In genomic region chr5:92488408-92488807, GRCm38 (mm10) we compare ENCODE assay signal across 10 mouse cellular contexts. TPM values are rescaled to one million over a fixed set of nuclear protein-coding genes. Genes with fewer than 3 reads are reported as not detected.
A peak's percentile ranks its signal among the peaks of the same experiment; 100 is the strongest.
DNase-seq lines count a peak whose midpoint lies in the region; ATAC-seq and TF ChIP-seq lines count a peak whose summit lies in the region.
"Had no signal": no experiment of that assay in that cellular context is flagged by ENCODE, and none has a peak within 500 bp of the region (broad histone marks: within the 10 kb centered on the region; RNA-seq: fewer than 3 reads in every experiment).

No protein-coding gene starts in this region.

- DNase-seq in kidney, postnatal 25 days, result no peak
- DNase-seq in cerebellum, adult 9-11 months, result no peak
- no peak for DNase-seq in embryo, embryonic 10.5 days (ENCODE audit: low spot score)
- DNase-seq: cerebellum, adult 8-10 months; retina, postnatal 1 day had no signal

- no peaks in the 10 kb centered on the region for H3K9me3 ChIP-seq in kidney, embryonic 16.5 days (ENCODE audit: low read length)
- H3K9me3 ChIP-seq in intestine, postnatal 0 days (ENCODE audit: control insufficient read depth), result no peaks in the 10 kb centered on the region
- H3K9me3 ChIP-seq: liver, embryonic 15.5 days had no signal

- no peak overlapping the region for H3K9ac ChIP-seq in kidney, embryonic 16.5 days (replicated peaks; ENCODE audit: low read length)
- H3K9ac ChIP-seq in intestine, postnatal 0 days (ENCODE audit: low read depth, low read length), result no peak overlapping the region
- H3K9ac ChIP-seq: liver, embryonic 15.5 days had no signal

- TF ChIP-seq CTCF in bone marrow macrophage, adult 2 months (IDR thresholded peaks at IDR 0.05; ENCODE audit: low read depth, low read length), result no peak
- peak; percentile 20 for TF ChIP-seq CTCF in intestine, postnatal 0 days (IDR thresholded peaks at IDR 0.05; ENCODE audit: low read depth)
- no peak for TF ChIP-seq CTCF in small intestine, adult 2 months (IDR thresholded peaks at IDR 0.05; ENCODE audit: extremely low read depth, insufficient read length, insufficient replicate concordance, low read depth, low read length)

- H3K36me3 ChIP-seq in kidney, embryonic 16.5 days (ENCODE audit: insufficient read depth, low read length), result peaks cover 9% of the 10 kb centered on the region; the same call in 1 of the 2 replicates
- peaks cover 8% of the 10 kb centered on the region for H3K36me3 ChIP-seq in intestine, postnatal 0 days (ENCODE audit: control insufficient read depth, insufficient read depth)
- peaks cover 9% of the 10 kb centered on the region for H3K36me3 ChIP-seq in small intestine, adult 2 months (ENCODE audit: control insufficient read depth, insufficient read depth, low read length)

- TF ChIP-seq POLR2A in bone marrow macrophage, adult 2 months (IDR thresholded peaks at IDR 0.05; ENCODE audit: borderline replicate concordance, low read depth, low read length), result no peak
- TF ChIP-seq POLR2A in small intestine, adult 2 months (IDR thresholded peaks at IDR 0.05; ENCODE audit: low read depth, low read length), result no peak

- H3K27ac ChIP-seq in kidney, embryonic 16.5 days (ENCODE audit: low read length), result peak overlapping the region; percentile 59; the same call in 1 of the 2 replicates
- peak overlapping the region; percentile 30 for H3K27ac ChIP-seq in bone marrow macrophage, adult 2 months (ENCODE audit: insufficient read depth, low read depth, low read length)
- 0 out of 2 replicates have a peak overlapping the region, but pooled peaks have one; percentile 15 for H3K27ac ChIP-seq in intestine, postnatal 0 days (ENCODE audit: low read depth, low read length)
- H3K27ac ChIP-seq in small intestine, adult 2 months (ENCODE audit: insufficient read depth, low read depth, low read length), result peak overlapping the region; percentile 47
- H3K27ac ChIP-seq: liver, embryonic 15.5 days had no signal

- peak; percentile 76 for ATAC-seq in kidney, embryonic 16.5 days (ENCODE audit: low FRiP score, low TSS enrichment)
- peak; percentile 32; the same call in 1 of the 2 replicates for ATAC-seq in intestine, postnatal 0 days

- no peak overlapping the region for H3K4me3 ChIP-seq in kidney, embryonic 16.5 days (ENCODE audit: low read length)
- H3K4me3 ChIP-seq in bone marrow macrophage, adult 2 months (ENCODE audit: insufficient read depth, low read length), result no peak overlapping the region
- no peak overlapping the region for H3K4me3 ChIP-seq in intestine, postnatal 0 days (ENCODE audit: low read depth, low read length)
- H3K4me3 ChIP-seq in small intestine, adult 2 months (ENCODE audit: low read depth, low read length), result no peak overlapping the region
- H3K4me3 ChIP-seq: liver, embryonic 15.5 days had no signal

- H3K4me2 ChIP-seq in kidney, embryonic 16.5 days (replicated peaks; ENCODE audit: low read depth, low read length), result no peak overlapping the region
- H3K4me2 ChIP-seq in intestine, postnatal 0 days (replicated peaks; ENCODE audit: low read depth), result 0 out of 2 replicates have a peak overlapping the region, but pooled peaks have one; percentile 6
- H3K4me2 ChIP-seq: liver, embryonic 15.5 days had no signal

- 27% methylated on average over 3 of the region's 3 CpGs for WGBS in kidney, embryonic 16.5 days
- WGBS in intestine, postnatal 0 days, result 43% methylated on average over 3 of the region's 3 CpGs
- WGBS in small intestine, adult 2 months, result 41% methylated on average over 3 of the region's 3 CpGs

- no peaks in the 10 kb centered on the region for H3K27me3 ChIP-seq in kidney, embryonic 16.5 days (ENCODE audit: insufficient read depth, low read length)
- no peaks in the 10 kb centered on the region for H3K27me3 ChIP-seq in intestine, postnatal 0 days (replicated peaks; ENCODE audit: control insufficient read depth, insufficient read depth, low read length)
- H3K27me3 ChIP-seq in small intestine, adult 2 months (ENCODE audit: control insufficient read depth, insufficient read depth, low read length), result no peaks in the 10 kb centered on the region
- H3K27me3 ChIP-seq: liver, embryonic 15.5 days had no signal

- peaks cover 24% of the 10 kb centered on the region for H3K4me1 ChIP-seq in kidney, embryonic 16.5 days (ENCODE audit: insufficient read depth, low read length)
- peaks cover 31% of the 10 kb centered on the region for H3K4me1 ChIP-seq in bone marrow macrophage, adult 2 months (ENCODE audit: control insufficient read depth, insufficient read depth, low read length)
- peaks cover 10% of the 10 kb centered on the region for H3K4me1 ChIP-seq in intestine, postnatal 0 days (replicated peaks; ENCODE audit: control insufficient read depth, insufficient read depth, low read length)
- peaks cover 6% of the 10 kb centered on the region; the same call in 1 of the 2 replicates for H3K4me1 ChIP-seq in small intestine, adult 2 months (ENCODE audit: control insufficient read depth, insufficient read depth, insufficient read length, low read length)

RNA-seq across cellular contexts. Expression of gene Scarb2, which starts 18.2 kb away (rescaled TPM):
- polyA plus RNA-seq in kidney, embryonic 16.5 days (2015; fragmentation: Nextera tagmentation; extraction: Ambion mirVana), result 8.4 and 9.5 TPM in 2 replicates
- polyA plus RNA-seq in bone marrow macrophage, adult 2 months (2012; ENCODE audit: insufficient read depth, insufficient read length, missing spikeins), result 93.7 and 98.6 TPM in 2 replicates
- 18.0 and 19.7 TPM in 2 replicates for polyA plus RNA-seq in intestine, postnatal 0 days (2015; fragmentation: Nextera tagmentation; extraction: Ambion mirVana)
- polyA plus RNA-seq in small intestine, adult 2 months (2012; rRNA removed), result 7.9 and 8.4 TPM in 2 replicates

RNA-seq across cellular contexts. Expression of gene Nup54, which starts 53.4 kb away (rescaled TPM):
- polyA plus RNA-seq in kidney, embryonic 16.5 days (2015; fragmentation: Nextera tagmentation; extraction: Ambion mirVana), result 54.1 and 54.4 TPM in 2 replicates
- polyA plus RNA-seq in bone marrow macrophage, adult 2 months (2012; ENCODE audit: insufficient read depth, insufficient read length, missing spikeins), result 18.9 and 20.4 TPM in 2 replicates
- 16.4 and 18.4 TPM in 2 replicates for polyA plus RNA-seq in intestine, postnatal 0 days (2015; fragmentation: Nextera tagmentation; extraction: Ambion mirVana)
- 6.7 and 6.9 TPM in 2 replicates for polyA plus RNA-seq in small intestine, adult 2 months (2012; rRNA removed)
